Mouse (Mus musculus) colon, adult 2 months (tissue): ENCODE data around the gene Tapt1. TPM values are rescaled to one million over a fixed set of nuclear protein-coding genes. Genes with fewer than 3 reads are reported as not detected.

Experiments
- polyA plus RNA-seq: library from polyadenylated mRNA; depleted of rRNA; stranded (reverse); fragments of >200 nt; gene quantifications from 2 replicates; pipeline ENCODE4 v1.2.3, GENCODE M21; 2012; rRNA removed

The Tapt1 gene
- 13.1 and 19.3 TPM in 2 replicates for polyA plus RNA-seq

DNA sequence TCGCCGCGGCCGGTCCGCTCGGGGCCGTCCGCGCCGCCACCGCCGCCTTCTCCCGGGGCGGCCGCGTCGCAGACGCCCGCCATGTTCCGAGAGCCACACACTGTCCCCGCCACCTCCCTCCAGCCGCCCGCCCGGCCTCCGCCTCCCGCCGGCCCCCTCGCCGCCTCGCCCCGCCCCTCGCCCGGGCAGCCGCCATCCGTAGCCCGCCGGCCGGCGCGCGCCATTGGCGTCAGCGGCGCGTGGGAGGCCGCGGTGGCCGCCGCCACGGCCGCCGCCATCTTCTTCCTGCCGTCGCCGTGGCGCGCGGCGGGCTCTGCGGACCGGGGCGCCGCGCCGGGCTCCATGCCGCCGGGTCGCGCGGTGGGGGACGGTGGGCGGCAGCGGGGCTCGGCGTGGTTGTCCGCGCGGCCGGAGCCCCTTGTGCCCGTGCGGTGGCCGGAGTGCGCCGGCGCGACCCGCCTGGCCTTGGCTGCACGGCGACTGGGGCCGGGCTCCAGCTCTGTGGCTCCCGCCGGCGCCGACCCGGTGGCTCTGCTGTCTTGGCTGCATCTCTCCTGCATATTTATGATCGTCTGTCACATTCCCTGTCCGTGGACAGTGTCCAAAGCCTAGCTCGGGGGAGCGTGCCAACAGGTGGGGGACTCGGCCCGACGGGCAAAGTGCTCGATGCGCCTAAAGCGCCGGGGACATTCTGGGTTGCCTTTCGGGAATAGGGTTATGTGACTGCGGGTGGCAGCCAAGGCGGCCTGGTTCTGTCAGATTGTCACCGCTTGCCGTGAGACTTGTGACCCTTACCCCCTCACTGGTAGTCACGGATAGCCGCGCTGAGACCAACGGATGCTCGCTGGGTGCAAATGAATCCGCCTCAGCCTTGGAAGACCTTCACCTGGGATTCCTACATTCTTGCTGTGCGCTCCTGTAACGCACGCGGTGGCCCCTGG is at the start of gene Tapt1:
Gene Tapt1 (minus strand): TSS at position 106 of the 941 bp plus-strand sequence.

Other genes with a start within 250 kb of the Tapt1 start
- gene Fgfbp1, start 244.8 kb downstream of the Tapt1 start, polyA plus RNA-seq: 36.3 and 43.2 TPM in 2 replicates
- gene Prom1, start 124.6 kb downstream of the Tapt1 start, polyA plus RNA-seq: 30.5 and 31.2 TPM in 2 replicates